ENCODE assay signal across 9 mouse cellular contexts in genomic region chr19:5810103-5810839, GRCm38 (mm10). TPM values are rescaled to one million over a fixed set of nuclear protein-coding genes. Genes with fewer than 3 reads are reported as not detected.
DNase-seq lines count a peak whose midpoint lies in the region; ATAC-seq and TF ChIP-seq lines count a peak whose summit lies in the region.
"Had no signal": no experiment of that assay in that cellular context is flagged by ENCODE, and none has a peak within 500 bp of the region (broad histone marks: within the 10 kb centered on the region; RNA-seq: fewer than 3 reads in every experiment).

No protein-coding gene starts in this region.

- intact Hi-C loops in gastrocnemius, adult 2 months (cut with DNase I) = no loop called here

- TF ChIP-seq CTCF in gastrocnemius, adult 2 months (IDR thresholded peaks at IDR 0.05) = no peak
- no peak for TF ChIP-seq CTCF in cortical plate, adult 2 months (IDR thresholded peaks at IDR 0.05; ENCODE audit: extremely low read depth, insufficient read depth, low read length)

- no peak for DNase-seq in gastrocnemius, adult 2 months
- no peak for DNase-seq in gastrocnemius, postnatal 25 days
- peak; percentile 73 to 87 for DNase-seq in kidney, postnatal 36 days
- no peak for DNase-seq in spleen, adult 18-20 months
- no peak for DNase-seq in B cell, adult 2 months

- no peak for TF ChIP-seq POLR2A in cortical plate, adult 2 months (IDR thresholded peaks at IDR 0.05; ENCODE audit: extremely low read depth, insufficient read depth, low read length)

- H3K27me3 ChIP-seq in heart, embryonic 15.5 days = no peaks in the 10 kb centered on the region

- H3K9me3 ChIP-seq in heart, embryonic 15.5 days (replicated peaks) = no peaks in the 10 kb centered on the region
- H3K9me3 ChIP-seq: G1E had no signal

- no peaks in the 10 kb centered on the region for H3K36me3 ChIP-seq in heart, embryonic 15.5 days
- H3K36me3 ChIP-seq: G1E had no signal

- peaks cover 38% of the 10 kb centered on the region for H3K4me1 ChIP-seq in cortical plate, adult 2 months (ENCODE audit: control insufficient read depth, insufficient read depth, low read length)
- H3K4me1 ChIP-seq in heart, embryonic 15.5 days (replicated peaks) = peaks cover 78% of the 10 kb centered on the region

- peak overlapping the region; percentile 29 for H3K9ac ChIP-seq in heart, embryonic 15.5 days

- peak overlapping the region; percentile 58 for H3K4me3 ChIP-seq in gastrocnemius, adult 2 months
- H3K4me3 ChIP-seq in cortical plate, adult 2 months (ENCODE audit: insufficient read depth, low read length) = no peak overlapping the region
- H3K4me3 ChIP-seq in heart, embryonic 15.5 days = no peak overlapping the region

- H3K4me2 ChIP-seq in heart, embryonic 15.5 days = peak overlapping the region; percentile 53

- WGBS in heart, embryonic 15.5 days = 10% methylated on average over 11 of the region's 11 CpGs

- peak; percentile 63 for ATAC-seq in heart, embryonic 15.5 days (replicated peaks; ENCODE audit: insufficient number of reproducible peaks, insufficient read depth, low FRiP score, low read depth)
- ATAC-seq in megakaryocyte, adult 5-6 weeks (ENCODE audit: poor library complexity, severe bottlenecking) = peak; percentile 20; the same call in 1 of the 2 replicates

- peak overlapping the region; percentile 89 for H3K27ac ChIP-seq in gastrocnemius, adult 2 months
- H3K27ac ChIP-seq in cortical plate, adult 2 months (ENCODE audit: insufficient read depth, low read length) = peak overlapping the region; percentile 99
- peak overlapping the region; percentile 96 for H3K27ac ChIP-seq in heart, embryonic 15.5 days

RNA-seq across cellular contexts. Expression of gene Scyl1, which starts 39.1 kb away (rescaled TPM):
- 10 to 100 TPM; 71.2 to 78.6 TPM for total RNA-seq in gastrocnemius, adult 2 months (2021)
- total RNA-seq in gastrocnemius, postnatal 25 days (2021) = 10 to 100 TPM; 62.2 to 62.8 TPM
- polyA plus RNA-seq in cortical plate, adult 2 months (2012; rRNA removed) = 120 and 124 TPM in 2 replicates
- polyA plus RNA-seq in heart, embryonic 15.5 days (2015; fragmentation: Nextera tagmentation; extraction: Ambion mirVana) = 53.5 and 65.9 TPM in 2 replicates
- 20.2 and 21.8 TPM in 2 replicates for total RNA-seq in megakaryocyte, adult 5-6 weeks (2015)
- 30.9 and 41.5 TPM in 2 replicates for total RNA-seq in megakaryocyte, adult 5-6 weeks (2017)

Comparison
In these comparisons a context has a peak if more than half of its experiments do, and no peak if none do; other contexts are left out.
1. DNase-seq: peak in kidney, postnatal 36 days (2 of 2); none in gastrocnemius, adult 2 months (single experiment), gastrocnemius, postnatal 25 days (single experiment), spleen, adult 18-20 months (0 of 2) and B cell, adult 2 months (0 of 2).
2. Peak in every context shown above with its lines, with median percentiles within 50 percentile points of each other: H3K27ac ChIP-seq.